Mouse (Mus musculus) G1E (cell line): ENCODE data around the gene AU018091.

Experiments used
- CTCF ChIP-seq: IDR thresholded peaks from 2 replicates; pipeline ENCODE4 v1.5.1; 2012; ENCODE audit warnings: low read depth, low read length, inconsistent platforms, mixed read lengths
- GATA1 ChIP-seq: IDR thresholded peaks from 2 replicates; pipeline ENCODE4 v1.6.1; 2012; ENCODE audit warnings: borderline replicate concordance, low read length, inconsistent platforms, mixed read lengths
- GATA2 ChIP-seq: IDR thresholded peaks from 2 replicates; pipeline ENCODE4 v1.6.1; 2012; ENCODE audit warnings: low read depth, low read length, inconsistent platforms, borderline replicate concordance
- POLR2AphosphoS5 ChIP-seq: IDR thresholded peaks from 2 replicates; pipeline ENCODE4 v1.6.1; 2012; ENCODE audit warnings: low read depth, low read length, inconsistent platforms; ENCODE audit not compliant: insufficient replicate concordance

DNA sequence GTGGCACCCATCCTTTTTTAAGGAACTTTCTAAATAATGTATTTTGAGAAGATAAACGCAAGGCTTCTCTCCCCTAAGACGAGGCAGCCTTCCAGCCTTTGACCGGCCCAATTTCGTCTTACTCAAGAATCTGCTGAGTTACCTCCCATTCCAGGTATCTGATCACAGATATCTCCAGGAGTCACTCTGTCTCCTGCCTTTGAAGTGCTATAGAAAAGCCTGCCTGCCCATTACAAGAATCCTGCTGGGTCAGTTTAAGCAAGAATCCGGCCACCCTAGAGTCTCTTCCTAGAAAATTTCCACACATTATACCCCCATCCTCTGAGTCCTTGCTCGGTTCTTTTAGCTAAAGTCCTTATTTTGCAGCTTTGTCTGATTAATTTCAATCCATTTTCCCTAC, 41.6 kb upstream of the AU018091 start:
- TF ChIP-seq CTCF, result no peak
- TF ChIP-seq GATA2, result no peak
- TF ChIP-seq GATA1, result no peak
- no peak for TF ChIP-seq POLR2AphosphoS5
